Mouse (Mus musculus): ENCODE measurements around the gene Adprm.

DNA sequence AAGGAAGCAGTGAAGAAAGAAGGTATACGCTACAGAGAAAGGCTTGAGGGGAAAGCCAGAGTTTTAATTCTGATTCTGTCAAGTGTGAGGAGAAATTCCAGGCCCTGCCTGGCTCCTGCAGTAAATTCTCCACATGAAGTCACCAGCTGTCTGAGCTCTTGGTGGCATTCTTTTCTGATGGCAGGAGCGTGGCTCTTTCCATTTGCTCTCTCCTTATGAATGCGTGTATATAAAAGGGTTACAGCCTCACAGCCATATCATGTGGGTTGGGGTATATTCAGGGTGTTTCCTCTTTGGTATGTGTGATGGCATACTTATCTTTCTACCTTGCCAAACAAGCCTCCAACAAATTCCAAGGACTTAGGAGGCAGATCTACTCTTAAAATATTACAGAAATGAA, 10.3 kb upstream of the Adprm start:
- TF ChIP-seq EP300 (IDR thresholded peaks at IDR 0.05; ENCODE audit: insufficient read depth, low read depth, low read length) (no peak), CTCF (IDR thresholded peaks at IDR 0.05; ENCODE audit: low read depth, low read length) (no peak)

Measured in ES-Bruce4 (cell line).